Mouse (Mus musculus): ENCODE data around the gene Pnmt.
A peak's percentile ranks its signal among the peaks of the same experiment; 100 is the strongest.

Gene Pnmt

DNA sequence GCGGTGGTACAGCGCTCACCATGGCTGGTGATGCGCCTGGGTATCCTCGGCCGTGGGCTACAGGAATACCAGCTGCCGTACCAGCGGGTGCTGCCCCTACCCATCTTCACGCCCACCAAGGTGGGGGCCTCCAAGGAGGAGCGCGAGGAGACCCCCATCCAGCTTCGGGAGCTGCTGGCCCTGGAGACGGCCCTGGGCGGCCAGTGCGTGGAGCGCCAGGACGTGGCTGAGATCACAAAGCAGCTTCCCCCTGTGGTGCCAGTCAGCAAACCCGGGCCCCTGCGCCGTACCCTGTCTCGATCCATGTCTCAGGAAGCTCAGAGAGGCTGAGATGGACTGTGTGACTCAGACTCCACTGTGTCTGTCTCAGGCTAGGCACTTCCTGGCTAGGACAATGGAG lies 2.0 kb upstream of the Pnmt start:
- no peak for DNase-seq (ENCODE audit: low read depth)

DNA sequence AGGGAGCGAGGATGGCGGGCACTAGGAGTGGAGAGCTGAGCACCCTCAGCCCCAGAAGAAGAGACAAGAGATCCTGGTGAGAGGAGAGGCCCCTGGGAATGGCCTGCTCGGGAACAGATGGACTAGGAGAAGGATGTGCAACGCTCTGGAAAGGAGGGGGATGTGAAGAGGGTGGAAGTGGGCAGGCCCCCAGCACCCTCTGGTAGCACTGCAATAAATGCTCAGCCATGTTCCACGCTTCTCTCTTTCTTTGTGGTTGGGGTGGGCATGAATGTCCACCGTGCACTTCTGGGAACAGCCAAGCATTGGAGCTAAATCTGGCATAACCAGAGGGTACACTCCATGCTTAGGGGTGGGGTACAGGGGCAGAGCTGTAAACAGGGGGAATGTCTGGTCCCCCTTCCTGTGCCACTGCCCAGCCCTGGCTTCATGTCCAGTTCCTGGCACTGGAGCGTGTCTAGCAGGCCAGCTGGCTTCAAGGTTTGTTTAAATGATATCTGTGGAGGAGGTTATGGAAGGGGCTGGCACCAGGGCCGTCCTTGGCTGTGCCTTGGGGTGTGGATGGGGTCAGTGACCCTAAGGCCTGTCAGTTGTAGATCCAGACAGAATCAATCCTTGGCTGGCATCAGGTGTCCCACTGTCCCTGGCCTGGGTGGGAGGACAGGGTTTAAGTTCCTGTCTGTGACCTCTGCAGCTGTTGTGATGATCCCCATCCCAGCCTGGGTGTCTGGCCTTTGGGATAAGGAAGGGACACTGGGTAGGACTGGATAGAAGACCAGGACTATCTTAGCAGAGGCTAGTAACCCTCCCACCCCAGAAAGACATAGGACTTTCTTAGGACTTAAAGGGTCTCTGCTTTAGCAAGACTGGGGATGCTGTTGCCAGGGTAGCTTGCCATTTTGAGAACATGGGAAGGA lies 1.3 kb upstream of the Pnmt start:
- DNase-seq (ENCODE audit: low read depth): no peak

DNA sequence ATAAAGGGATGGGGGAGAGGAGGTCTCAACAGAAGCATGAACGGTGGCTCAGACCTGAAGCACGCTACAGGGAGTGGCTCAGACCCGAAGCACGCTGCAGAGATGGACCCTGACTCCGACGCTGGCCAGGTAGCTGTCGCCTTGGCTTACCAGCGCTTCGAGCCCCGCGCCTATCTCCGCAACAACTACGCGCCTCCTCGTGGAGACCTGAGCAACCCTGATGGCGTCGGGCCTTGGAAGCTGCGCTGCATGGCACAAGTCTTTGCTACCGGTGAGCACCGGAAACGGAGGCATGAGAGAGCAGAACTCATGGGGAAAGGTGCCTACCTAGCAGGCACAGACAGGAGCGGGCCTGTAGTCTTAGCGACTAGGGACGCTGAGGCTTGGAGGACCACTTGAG lies 346 bp downstream of the Pnmt start:
- DNase-seq (ENCODE audit: low read depth): peak; percentile 34

DNA sequence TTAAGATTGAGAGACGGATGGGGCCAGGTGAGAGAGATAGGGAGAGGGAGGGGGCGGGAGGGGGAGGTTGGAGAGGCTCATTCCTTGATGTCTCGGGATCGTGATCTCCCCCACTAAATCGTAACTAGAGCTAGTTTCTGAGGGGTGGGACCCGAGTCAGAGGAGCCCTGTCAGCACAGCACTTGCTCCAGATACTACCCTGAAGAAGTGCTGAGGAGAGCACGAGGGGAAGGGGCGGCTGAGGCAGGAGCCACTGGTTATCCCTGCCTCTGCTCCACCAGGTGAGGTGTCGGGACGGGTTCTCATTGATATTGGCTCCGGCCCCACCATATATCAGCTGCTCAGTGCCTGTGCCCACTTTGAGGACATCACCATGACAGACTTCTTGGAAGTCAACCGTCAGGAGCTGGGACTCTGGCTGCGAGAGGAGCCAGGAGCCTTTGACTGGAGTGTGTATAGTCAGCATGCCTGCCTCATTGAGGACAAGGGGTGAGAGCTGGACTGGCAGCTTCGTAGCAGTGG lies 867 bp downstream of the Pnmt start:
- DNase-seq (ENCODE audit: low read depth): no peak

DNA sequence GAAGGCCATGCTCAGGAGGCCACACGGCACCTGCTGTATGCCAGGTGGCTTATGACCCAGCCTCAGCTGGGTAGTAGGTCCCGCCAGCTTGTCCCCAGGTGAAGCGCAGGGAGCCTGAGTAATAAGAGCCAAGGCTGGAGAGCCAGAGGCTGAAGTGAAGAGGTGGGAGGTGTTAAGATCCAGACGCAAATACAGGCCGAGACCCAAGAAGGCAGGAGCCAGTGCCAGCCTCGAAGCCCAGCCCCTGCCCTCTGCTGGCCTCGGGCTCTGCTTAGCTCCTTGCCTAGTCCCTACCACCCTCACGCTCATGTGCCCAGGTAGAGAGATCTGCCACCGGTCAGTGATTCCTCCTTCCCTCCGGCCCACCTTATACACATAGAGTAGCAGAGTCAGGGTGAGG lies 2.0 kb downstream of the Pnmt start:
- DNase-seq (ENCODE audit: low read depth): no peak

DNA sequence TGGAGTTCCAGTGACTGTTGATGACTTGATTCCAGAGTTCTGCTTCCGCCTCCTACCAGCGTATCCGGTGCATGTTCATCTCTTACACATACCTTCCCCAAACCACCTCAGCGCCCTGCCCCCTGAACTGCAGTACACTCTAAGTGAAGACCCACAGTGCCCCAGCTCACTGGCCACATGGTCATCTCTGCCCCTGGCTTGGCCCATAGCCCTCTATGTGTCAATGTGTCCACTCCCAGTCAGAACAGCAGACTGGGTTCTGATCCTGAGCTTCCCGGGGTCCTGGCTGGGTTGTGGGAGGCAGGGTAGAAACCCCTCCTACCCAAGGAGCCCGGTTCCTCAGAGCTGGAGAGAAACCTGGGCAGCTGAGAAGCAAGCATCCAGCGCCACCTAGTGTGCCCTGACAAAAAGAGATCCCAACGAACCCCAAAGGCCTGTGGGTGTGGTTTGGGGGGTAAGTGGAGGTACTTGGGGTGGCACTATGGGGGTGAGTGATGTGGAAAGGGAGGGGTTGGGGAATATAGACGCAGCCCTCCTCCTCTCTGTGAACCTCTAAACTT lies 3.1 kb downstream of the Pnmt start:
- peak; percentile 72 for DNase-seq (ENCODE audit: low read depth)

DNA sequence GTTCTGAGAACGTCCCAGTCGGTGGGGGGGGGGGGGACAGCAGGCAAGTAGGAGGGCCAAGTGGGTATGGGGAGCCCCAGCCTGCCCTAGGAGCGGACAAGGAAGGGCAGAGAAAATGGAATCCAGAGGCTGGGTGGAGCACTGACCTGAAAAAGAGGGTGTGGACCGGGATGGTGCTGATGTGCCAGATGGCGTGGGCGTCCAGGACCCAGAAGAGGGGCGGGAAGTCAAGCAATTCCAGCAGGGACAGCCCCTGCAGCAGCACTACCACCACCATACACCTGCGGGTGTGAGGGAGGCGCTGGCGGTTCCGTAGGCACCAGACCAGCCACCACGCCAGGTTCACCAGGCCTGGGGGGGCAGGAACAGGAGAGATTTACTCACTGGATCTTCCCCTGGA lies 3.9 kb downstream of the Pnmt start:
- no peak for DNase-seq (ENCODE audit: low read depth)

DNA sequence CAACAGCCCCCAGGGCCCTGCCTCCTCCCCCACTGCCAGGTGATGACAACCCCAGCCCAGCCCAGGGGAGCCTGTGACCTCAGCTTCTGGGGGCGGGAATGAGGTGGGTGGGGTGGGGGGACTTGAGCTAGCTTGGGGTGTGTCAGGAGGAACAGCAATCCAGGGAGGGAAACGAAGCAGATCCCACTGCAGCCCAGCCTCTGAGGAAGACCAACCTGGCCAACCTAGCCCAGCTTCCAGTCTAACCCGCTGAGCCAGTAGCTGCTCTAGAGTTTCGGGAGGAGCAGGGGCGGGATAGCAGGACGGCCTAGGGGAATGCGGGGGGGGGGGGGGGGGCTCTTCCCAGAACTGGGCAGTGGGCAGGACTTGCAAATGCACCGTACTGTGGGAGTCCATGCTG lies 5.8 kb downstream of the Pnmt start:
- no peak for DNase-seq (ENCODE audit: low read depth)

DNA sequence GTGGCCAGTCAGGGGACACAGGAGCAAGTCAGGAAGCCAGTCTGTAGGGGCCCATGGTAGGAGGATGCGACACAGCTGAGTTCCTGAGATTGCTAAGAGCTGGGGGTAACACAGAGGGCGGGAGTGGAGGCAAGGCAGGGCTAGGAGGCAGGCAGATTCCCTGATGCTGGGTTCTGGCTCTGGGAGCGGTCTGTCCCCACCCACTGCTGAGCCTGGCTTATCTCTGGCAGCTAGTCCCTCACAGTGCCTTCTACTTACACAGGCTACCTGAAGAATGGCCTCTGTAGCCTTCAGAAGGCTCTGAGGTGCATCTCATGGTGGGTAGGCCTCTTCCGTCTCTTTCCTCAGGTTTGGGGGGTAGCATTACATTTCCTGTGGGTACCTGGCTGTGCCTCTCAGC lies 6.4 kb downstream of the Pnmt start:
- no peak for DNase-seq (ENCODE audit: low read depth)

DNA sequence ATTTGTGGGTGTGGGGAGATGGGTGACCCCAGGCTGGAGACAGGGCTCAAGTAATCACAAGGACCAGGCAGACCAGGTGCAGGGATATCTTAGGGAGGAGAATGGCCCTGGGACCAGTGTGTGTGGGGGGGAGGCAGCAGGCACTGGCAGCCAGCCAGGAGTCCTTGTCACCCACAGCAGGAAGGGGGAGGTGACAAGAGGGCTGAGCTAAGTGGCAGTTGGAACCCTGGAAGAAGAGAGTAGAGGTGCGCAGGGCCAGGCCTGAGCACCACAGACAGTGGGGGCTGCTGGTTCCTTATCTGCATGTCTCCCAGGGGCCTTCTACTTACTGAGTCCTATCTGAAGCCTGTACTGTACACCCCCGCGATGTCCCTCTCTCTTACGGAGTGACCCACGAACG lies 7.1 kb downstream of the Pnmt start:
- peak; percentile 57 for DNase-seq (ENCODE audit: low read depth)

DNA sequence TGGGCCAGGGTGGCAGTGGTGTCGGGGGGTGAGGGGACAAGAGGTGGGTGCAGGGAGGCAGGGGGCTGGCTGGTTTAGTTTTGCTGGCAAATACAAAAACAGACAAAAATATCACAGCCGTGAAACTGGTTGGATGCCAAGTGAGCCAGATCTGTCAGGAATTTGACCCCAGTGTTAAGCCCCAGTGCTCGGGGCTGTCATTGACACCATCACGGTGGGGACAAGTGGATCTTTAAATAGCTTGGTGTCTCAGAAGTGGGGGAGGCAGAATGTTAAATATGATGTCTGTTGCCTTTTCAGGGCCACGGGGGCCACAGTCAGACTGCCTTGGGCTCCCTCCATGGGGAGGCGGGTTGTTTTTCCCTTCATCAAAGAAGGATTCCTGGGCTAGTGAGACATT lies 8.1 kb downstream of the Pnmt start:
- no peak for DNase-seq (ENCODE audit: low read depth)

DNA sequence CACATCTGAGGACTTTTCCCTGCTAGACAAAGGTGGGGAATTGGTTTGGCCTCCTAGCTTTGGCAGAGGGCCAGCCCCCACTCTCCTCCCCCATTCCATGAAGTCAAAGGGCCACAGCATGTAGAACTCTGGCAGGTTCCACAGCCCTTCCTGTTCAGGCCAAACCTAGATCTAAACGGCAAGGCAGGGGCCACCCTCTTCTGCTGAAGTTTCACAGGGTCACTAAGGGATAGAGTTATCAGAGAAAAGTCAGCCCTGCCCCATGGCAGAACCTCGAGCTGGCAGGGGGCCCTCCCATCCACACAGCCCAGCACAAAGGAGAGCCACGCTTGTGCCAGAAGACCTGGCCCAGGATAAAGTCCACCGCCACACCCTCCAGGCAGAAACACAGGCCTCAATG lies 8.8 kb downstream of the Pnmt start:
- no peak for DNase-seq (ENCODE audit: low read depth)

DNA sequence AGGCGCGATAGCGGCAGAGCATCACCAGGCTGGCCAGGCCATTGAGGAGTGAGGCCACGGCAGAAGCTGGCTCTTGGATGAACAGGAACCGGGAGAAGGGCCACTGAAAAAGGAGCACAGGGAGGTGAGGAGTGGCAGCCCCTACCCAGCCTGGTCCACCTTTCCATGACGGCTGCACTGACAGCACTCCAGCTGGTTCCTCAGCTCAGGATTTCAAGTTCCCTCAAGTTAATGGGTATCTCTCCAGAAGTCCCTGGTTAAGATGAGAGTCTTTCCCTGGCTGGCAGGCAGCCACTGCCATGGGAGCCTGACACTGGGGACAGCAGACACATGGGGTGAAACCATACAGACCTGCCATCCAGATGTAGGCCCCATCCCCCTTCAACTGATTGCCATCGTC lies 11.7 kb downstream of the Pnmt start:
- no peak for DNase-seq (ENCODE audit: low read depth)

DNA sequence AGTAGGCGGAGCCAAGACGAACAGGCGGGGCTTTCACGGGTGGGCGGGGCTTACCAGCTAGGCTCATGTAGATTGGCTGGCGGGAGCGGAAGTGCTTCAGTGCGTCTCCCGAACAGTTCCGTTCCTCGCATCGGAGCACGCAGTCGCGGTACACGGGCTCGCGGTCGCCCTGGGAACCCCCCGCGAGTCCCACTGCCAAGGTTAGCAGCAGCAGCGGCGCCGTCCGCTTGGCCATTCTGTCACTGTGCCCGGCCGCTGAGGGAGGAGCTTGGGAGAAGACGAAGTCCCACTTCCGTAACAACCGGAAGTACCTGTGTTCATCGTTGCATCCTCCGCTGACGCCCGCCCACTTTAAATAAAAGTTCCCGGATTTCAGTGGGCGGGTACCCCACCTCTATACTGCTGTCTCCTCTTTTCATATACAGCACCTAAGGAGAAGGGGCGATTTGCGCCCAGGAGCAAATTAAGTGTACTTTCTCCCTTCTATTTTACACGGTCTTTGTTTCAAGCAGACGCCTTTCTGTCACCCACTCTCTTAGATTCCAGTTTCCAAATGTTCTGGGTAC lies 14.0 kb downstream of the Pnmt start, which contains the start of gene Pgap3:
Gene Pgap3, minus strand, starts transcription at position 330 of the 566 bp plus-strand sequence.
- peak; percentile 95 for DNase-seq (ENCODE audit: low read depth)

DNA sequence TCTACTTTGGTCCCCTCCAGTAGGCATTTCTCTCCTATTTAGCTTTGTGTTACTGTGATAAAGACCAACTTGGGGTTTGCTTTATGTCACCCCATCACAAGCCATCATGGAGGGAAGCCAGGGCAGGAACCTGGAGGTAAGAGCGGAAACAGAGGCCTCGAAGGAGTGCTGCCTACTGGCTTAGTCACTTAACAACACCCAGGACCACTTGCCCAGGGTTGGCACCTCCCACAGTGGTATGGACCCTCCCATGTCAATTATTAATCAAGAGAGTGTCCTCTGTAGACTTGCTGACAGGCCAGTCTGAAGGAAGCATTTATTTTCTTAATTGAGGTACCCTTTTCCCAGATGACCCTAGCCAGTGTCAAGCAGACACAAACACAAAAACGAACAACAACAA lies 14.6 kb downstream of the Pnmt start:
- no peak for DNase-seq (ENCODE audit: low read depth)

DNA sequence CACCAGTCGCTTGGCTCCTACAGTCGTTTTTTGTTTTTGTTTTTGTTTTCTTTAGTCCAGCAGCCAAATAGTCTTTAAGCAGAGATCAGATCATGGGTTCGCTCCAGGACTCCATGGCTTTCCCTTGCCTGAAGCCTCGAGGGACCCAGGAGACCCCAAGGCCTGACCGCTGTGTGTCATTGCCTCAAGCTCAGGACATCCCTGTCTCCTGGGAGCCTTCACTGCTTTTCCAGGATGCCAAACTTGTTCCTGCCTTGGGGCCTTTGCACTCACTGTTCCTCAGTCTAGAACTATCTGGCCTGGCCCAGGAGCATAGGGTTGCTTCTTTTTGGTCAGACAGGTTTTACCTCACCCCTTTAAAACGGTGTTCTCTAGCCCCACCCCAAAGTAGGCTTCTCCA lies 20.4 kb downstream of the Pnmt start:
- no peak for DNase-seq (ENCODE audit: low read depth)

DNA sequence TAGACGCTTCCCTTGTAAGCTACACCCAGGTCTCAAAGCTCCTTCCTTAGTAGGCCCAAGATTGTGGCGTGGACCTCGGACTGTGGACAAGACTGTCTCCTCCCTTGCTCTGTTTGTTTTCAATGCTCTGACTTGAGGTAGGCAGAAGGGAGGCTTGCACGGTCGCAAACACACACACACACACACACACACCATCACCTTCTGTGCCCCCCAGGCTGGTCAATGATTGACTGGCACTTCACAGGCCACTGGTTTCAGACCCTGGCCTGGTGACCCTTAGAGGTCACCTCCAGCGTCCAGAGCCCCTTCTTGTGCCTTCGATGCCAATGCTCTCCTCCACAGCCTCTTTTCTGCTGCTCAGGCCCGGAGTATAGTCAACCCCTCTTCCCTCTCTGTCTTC lies 22.6 kb downstream of the Pnmt start:
- DNase-seq (ENCODE audit: low read depth): no peak

DNA sequence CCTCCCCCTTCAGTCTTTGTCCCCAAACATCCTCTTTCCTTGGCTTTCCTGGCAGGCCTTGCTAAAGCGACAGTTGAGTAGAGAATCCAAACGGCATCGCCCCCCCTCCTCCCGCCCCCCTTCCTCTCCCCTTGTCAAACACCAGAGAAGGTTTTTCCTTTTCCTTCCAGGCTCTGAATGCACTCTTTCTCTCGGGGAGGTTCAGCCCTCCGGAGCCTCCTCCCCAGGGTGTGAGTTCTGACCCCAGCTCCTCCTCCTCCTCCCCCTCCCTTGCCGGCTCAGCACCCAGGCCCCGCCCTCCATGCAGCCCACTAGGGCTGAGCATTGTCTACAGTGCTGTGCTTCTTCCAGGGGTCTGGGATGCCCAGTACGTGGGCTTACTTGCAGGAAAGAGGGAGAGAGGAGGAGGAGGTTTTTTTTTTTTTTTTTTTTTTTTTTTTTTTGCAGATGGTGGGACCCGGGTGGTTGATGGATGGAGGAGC lies 23.1 kb downstream of the Pnmt start:
- DNase-seq (ENCODE audit: low read depth): no peak

DNA sequence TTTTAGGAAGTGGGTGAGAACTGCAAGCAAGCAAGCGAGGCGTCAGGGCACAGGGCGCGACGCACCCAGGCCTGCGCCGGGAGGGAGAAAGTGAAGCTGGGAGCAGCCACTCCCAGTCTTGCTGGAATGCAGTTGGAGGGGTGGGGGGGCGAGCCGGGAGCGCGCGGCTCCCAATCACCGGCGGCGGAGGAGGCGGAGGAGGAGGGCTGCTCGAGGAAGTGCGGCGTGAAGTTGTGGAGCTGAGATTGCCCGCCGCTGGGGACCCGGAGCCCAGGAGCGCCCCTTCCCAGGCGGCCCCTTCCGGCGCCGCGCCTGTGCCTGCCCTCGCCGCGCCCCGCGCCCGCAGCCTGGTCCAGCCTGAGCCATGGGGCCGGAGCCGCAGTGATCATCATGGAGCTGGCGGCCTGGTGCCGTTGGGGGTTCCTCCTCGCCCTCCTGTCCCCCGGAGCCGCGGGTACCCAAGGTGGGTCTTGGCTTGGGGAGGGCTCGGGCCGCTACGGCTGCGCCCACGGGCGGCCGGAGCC lies 26.1 kb downstream of the Pnmt start, which contains the start of gene Erbb2:
Gene Erbb2, plus strand, starts transcription at position 198 of the 524 bp plus-strand sequence.
- DNase-seq (ENCODE audit: low read depth): peak; percentile 43

DNA sequence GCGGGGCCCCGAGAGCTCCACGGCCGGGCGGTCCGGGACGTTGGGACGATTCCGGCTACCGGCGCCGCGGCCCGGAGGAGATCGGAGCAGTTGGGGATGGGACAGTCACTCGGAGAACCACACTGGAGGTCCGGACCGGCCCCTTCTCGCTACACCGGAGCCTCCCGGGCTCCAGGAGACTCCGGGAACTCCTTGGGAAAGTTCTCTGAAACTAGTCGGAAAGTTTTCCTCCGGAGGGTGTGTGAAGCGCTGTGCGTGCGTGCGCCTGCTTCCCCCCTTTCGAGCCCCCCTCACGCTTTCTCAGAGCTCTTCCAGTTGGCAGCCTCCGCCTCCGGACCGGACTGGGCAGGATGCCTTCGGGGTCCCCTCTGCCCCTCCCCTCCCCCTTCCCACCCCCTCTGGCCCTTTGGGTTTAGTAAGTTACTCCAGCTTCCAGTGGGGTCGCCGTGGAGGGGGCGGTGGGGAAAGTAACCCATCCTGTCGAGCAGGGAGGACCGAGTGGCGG lies 26.6 kb downstream of the Pnmt start:
- peak; percentile 30 for DNase-seq (ENCODE audit: low read depth)

DNA sequence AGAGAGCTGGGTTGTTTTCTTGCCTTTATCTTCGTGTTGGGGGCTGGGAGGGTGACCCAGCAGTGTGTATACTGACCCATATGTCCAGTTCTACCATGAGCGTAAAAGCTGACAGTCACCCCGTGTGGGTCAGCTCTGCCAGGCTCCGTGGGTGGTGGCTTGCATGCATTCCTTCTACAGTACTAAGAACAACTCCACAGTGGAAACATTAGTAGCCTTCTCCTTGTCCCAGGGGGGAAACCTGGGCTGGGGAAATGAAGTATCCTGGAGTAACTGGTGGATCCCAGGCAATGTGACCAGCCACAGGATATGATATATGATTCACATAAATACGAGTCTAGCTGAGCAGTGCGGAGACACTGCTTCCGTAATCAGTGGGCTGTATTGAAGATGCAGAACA lies 27.5 kb downstream of the Pnmt start:
- DNase-seq (ENCODE audit: low read depth): no peak

DNA sequence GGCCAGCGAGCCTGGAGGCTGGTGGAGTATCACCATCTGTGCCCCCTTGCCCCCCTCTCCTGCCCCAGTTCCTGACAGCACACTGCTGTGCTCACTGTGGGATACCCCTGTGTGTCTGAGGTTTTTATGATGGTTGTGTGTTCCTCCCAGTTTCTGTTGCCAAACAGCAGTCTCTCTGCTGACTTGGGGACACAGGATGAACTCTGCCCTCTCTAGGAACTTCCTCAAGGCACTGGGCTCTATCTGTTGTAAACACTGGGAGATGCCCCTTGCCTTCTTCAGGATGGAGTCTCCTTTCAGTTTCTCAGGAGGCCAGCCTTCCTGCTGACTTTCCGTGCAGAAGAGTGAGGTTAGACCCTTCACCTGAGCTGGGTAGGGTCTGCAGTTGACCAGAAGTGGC lies 27.9 kb downstream of the Pnmt start:
- no peak for DNase-seq (ENCODE audit: low read depth)
